Mouse (Mus musculus): ENCODE results near the gene Ksr1.

DNA sequence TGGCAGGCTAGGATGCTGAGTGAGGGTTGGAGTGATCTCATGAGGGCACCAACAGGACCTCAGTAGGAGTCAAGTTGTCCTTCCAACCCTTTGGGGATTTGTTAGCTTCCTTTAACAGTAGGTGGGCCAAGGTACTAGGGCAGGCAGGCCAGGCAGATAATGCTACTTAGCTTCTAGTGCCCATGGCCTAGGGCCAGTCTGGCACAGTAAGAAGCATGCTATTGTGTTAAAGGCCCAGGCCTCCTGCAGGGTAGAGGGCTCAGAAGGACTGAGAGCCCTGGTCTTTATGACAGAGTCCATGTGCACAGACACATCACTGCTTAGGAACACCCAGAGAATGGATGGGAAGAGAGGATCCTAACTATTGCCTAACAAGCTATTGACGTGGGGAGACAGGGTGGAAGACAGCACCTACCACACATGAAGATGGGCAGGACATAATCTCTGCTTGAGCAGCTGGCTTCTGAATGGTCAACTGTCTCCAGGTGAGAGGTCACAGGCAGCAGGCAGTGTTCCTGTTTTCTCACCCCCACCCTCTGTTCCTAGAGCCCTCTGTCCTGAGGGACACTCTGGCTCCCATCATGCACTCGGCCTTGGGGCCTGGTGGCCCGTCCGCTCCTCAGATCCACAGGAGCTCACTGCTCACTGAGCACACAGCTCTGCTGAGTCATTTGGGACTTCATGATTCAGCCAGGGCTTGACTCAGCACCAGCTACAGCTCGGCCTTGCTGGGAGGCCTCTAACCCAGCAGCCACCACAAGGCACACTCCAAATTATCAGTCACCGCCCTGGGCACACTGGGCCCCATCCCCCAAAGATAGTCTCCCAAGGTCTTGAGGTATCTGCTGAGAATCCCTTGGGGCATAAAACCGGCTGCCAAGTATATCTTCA, 74.9 kb downstream of the Ksr1 start:
- TF ChIP-seq POLR2A (IDR thresholded peaks at IDR 0.05; ENCODE audit: borderline replicate concordance, extremely low read depth, insufficient read depth, insufficient read length, poor library complexity, severe bottlenecking) (no peak), CTCF (IDR thresholded peaks at IDR 0.05; ENCODE audit: borderline replicate concordance, extremely low read depth, insufficient read depth, insufficient read length) (no peak)

Measured in brain, embryonic 14.5 days (tissue).